In the genomic region with DNA sequence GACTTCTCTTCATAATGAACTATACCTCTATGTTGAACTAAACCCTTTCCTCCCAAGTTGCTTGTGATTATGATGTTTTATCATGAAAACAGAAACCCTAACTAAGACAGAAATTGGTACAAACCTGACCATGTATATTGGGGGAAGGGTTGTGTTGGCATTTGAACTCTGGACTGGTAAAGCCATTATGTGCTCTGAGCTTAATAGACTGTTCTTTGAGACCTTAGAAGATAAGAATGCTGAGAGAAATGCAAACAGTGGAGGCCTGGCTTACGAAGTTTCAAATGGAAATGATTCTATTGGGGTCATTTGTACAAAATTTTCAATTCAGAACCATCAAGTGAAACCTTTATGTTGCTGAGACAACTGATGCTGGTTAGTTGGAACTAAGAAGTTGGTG, we compare ENCODE assay signal across 28 mouse cellular contexts.
"Had no signal": no experiment of that assay in that cellular context is flagged by ENCODE, and none has a peak within 500 bp of the region (broad histone marks: within the 10 kb centered on the region; RNA-seq: fewer than 3 reads in every experiment).

No protein-coding gene starts in this region.

- ATAC-seq: forebrain, embryonic 13.5 days; forebrain, embryonic 14.5 days; forebrain, embryonic 16.5 days; forebrain, postnatal 0 days had no signal

- H3K4me1 ChIP-seq: embryonic facial prominence, embryonic 10.5 days; embryonic facial prominence, embryonic 12.5 days; embryonic facial prominence, embryonic 13.5 days; embryonic facial prominence, embryonic 15.5 days; forebrain, embryonic 10.5 days; forebrain, embryonic 12.5 days; forebrain, embryonic 13.5 days had no signal

- H3K27me3 ChIP-seq: embryonic facial prominence, embryonic 12.5 days; embryonic facial prominence, embryonic 15.5 days; forebrain, embryonic 12.5 days had no signal

- H3K4me3 ChIP-seq: embryonic facial prominence, embryonic 10.5 days; embryonic facial prominence, embryonic 12.5 days; embryonic facial prominence, embryonic 13.5 days; embryonic facial prominence, embryonic 15.5 days; erythroblast, embryonic 14.5 days; forebrain, embryonic 10.5 days; forebrain, embryonic 12.5 days; forebrain, embryonic 13.5 days; gastrocnemius, adult 2 months; heart, adult 2 months had no signal

- H3K36me3 ChIP-seq: embryonic facial prominence, embryonic 12.5 days; embryonic facial prominence, embryonic 13.5 days; embryonic facial prominence, embryonic 15.5 days; forebrain, embryonic 10.5 days; forebrain, embryonic 12.5 days had no signal

- H3K9ac ChIP-seq: embryonic facial prominence, embryonic 12.5 days; embryonic facial prominence, embryonic 13.5 days; embryonic facial prominence, embryonic 15.5 days; forebrain, embryonic 12.5 days; forebrain, embryonic 13.5 days; forebrain, postnatal 0 days had no signal

- DNase-seq: cerebellum, adult 18-20 months; cerebellum, adult 2 months; cerebellum, adult 8-10 months; cerebellum, adult 9-10 months; cerebellum, adult 9-11 months; cerebellum, postnatal 10 days; cerebellum, postnatal 14 days; cerebellum, postnatal 25 days; cerebellum, postnatal 36 days; embryo, embryonic 11 days; forebrain, postnatal 0 days; gastrocnemius, adult 2 months; gastrocnemius, postnatal 14 days; gastrocnemius, postnatal 25 days; gastrocnemius, postnatal 36 days; heart, adult 11 months; heart, adult 18-20 months; heart, adult 2 months had no signal

- H3K4me2 ChIP-seq: embryonic facial prominence, embryonic 12.5 days; embryonic facial prominence, embryonic 13.5 days; embryonic facial prominence, embryonic 15.5 days; forebrain, embryonic 12.5 days; forebrain, embryonic 13.5 days had no signal

- H3K27ac ChIP-seq: embryonic facial prominence, embryonic 10.5 days; embryonic facial prominence, embryonic 12.5 days; embryonic facial prominence, embryonic 13.5 days; embryonic facial prominence, embryonic 15.5 days; forebrain, embryonic 10.5 days; forebrain, embryonic 12.5 days; forebrain, embryonic 13.5 days; gastrocnemius, adult 2 months; heart, adult 2 months had no signal

- H3K9me3 ChIP-seq: embryonic facial prominence, embryonic 10.5 days; embryonic facial prominence, embryonic 12.5 days; embryonic facial prominence, embryonic 13.5 days; embryonic facial prominence, embryonic 15.5 days; forebrain, embryonic 10.5 days; forebrain, embryonic 12.5 days; forebrain, embryonic 13.5 days had no signal
